Mouse (Mus musculus): ENCODE measurements around the gene Mrc2. TPM values are rescaled to one million over a fixed set of nuclear protein-coding genes. Genes with fewer than 3 reads are reported as not detected.

The Mrc2 gene
- total and polyA plus RNA-seq, 3 experiments, result under 0.01 to 0.10 (median 0.09) TPM

DNA sequence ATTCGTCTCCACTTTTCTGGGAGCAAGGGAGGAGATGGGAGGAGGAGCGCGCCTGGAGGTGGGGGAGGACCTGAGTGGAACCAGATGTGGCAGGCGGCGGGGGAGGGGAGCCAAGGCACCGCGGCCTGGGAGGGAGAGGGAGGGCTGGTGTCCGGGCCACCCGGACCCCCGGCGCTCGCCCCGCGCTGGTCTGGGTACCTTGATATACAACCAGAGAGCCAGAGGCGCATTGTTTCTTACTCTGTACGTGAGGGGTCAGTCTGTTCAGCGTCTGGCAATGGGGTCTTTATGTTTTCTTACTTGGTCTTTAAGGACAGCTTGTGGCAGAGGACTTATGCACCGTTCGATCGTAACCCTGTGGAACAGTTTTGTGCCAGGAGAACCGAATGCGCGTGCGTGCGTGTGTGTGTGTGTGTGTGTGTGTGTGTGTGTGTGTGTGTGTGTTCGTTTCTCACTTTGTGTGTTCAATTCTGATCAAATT lies 698 bp downstream of the Mrc2 start:
- dilution Hi-C loops (cut with MboI; ENCODE audit: extremely low pct_ligation_motif_present, extremely low pct_unique_long_range_greater_than_20kb, low sequenced_read_pairs), result no loop called here
- H3K79me2 ChIP-seq (replicated peaks; ENCODE audit: control insufficient read depth, extremely low read depth, insufficient read depth, poor library complexity, severe bottlenecking), result no peaks in the 10 kb centered on the region
- in situ Hi-C loops (cut with MboI; ENCODE audit: low pct_ligation_motif_present, low pct_unique_long_range_greater_than_20kb, low sequenced_read_pairs), result no loop called here
- H3K4me2 ChIP-seq (ENCODE audit: insufficient read depth, low read depth, poor library complexity, severe bottlenecking), result no peak overlapping the region
- DNase-seq (ENCODE audit: extremely low read depth), result no peak
- H3K27me3 ChIP-seq (replicated peaks), result no peaks in the 10 kb centered on the region
- H3K9me3 ChIP-seq (replicated peaks; ENCODE audit: low read length), result no peaks in the 10 kb centered on the region
- H3K4me3 ChIP-seq (replicated peaks in 1 of 3; ENCODE audit: low read depth in 2 of 3, low read length in 2 of 3, poor library complexity in 1 of 3), result no peak overlapping the region
- TF ChIP-seq CHD1 (IDR thresholded peaks at IDR 0.05; ENCODE audit: low read depth, low read length), result no peak
- no peak for TF ChIP-seq EP300 (IDR thresholded peaks at IDR 0.05; ENCODE audit: low read length)
- no peak for TF ChIP-seq NELFE (IDR thresholded peaks at IDR 0.05; ENCODE audit: low read depth, low read length)
- no peak for TF ChIP-seq ZC3H11A (IDR thresholded peaks at IDR 0.05; ENCODE audit: low read depth, low read length)
- no peak for TF ChIP-seq MYC (IDR thresholded peaks at IDR 0.05; ENCODE audit: low read depth, low read length)
- TF ChIP-seq ZMIZ1 (IDR thresholded peaks at IDR 0.05; ENCODE audit: low read depth, low read length), result no peak
- no peak for TF ChIP-seq ZNF384 (IDR thresholded peaks at IDR 0.05; ENCODE audit: low read depth, low read length)
- no peak for TF ChIP-seq E2F4 (IDR thresholded peaks at IDR 0.05; ENCODE audit: insufficient replicate concordance, low read depth, low read length)
- no peak for TF ChIP-seq TCF12 (IDR thresholded peaks at IDR 0.05; ENCODE audit: low read depth, low read length)
- TF ChIP-seq TBP (conservative IDR thresholded peaks at IDR 0.05; ENCODE audit: low read depth, low read length), result no peak
- TF ChIP-seq NRF1 (IDR thresholded peaks at IDR 0.05; ENCODE audit: low read depth, low read length), result no peak
- TF ChIP-seq KAT2A (IDR thresholded peaks at IDR 0.05; ENCODE audit: insufficient replicate concordance, low read length), result no peak
- TF ChIP-seq RCOR1 (conservative IDR thresholded peaks at IDR 0.05; ENCODE audit: low read depth, low read length), result no peak
- no peak for TF ChIP-seq RAD21 (IDR thresholded peaks at IDR 0.05; ENCODE audit: low read depth, low read length)
- no peak for TF ChIP-seq ZKSCAN1 (IDR thresholded peaks at IDR 0.05; ENCODE audit: borderline replicate concordance, low read depth, low read length)
- H3K4me1 ChIP-seq (ENCODE audit: control insufficient read depth in 1 of 2, insufficient read depth in 2 of 2), result peaks cover 0 to 8% of the 10 kb centered on the region in 2 experiments; a peak in 3 of 4 replicates
- H3K9ac ChIP-seq (ENCODE audit: insufficient read depth, low read depth), result no peak overlapping the region
- no peak overlapping the region for H3K27ac ChIP-seq (ENCODE audit: insufficient read depth, low read depth)
- H3K36me3 ChIP-seq (replicated peaks in 1 of 2; ENCODE audit: control insufficient read depth in 1 of 2, insufficient read depth in 1 of 2, low read length in 1 of 2), result peaks cover 6 to 43% of the 10 kb centered on the region in 2 experiments

DNA sequence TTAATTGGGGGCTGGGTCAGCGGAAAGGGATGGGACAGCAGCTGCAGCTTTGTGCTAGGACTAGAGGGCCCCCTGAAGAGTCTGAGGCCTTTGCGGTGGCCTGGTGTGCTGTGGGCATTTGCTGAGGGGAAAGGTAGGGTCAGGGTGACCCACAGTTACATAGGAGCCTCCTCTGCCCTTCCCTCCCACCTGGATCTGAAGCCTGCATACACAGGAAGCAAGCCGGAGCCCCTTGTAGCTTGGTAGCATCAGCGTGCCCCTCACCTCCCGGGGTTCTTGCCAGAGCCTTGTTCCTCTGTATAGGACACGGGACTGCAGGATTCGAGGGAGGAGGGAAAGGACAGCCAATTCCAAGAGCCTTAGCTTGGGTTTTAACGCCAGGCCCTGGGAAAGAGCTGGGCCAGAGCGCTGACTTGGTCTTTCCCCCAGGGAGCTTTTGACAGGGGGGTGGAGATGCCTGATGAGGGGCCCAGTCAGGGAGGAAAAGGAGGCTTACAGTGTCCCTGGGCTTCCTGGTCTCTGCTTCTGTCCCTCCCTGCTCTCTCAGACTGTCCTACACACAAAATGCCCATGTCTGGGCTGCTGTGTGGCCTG lies 1.6 kb downstream of the Mrc2 start:
- no peaks in the 10 kb centered on the region for H3K27me3 ChIP-seq (replicated peaks)
- H3K9ac ChIP-seq (ENCODE audit: insufficient read depth, low read depth), result no peak overlapping the region
- no peak overlapping the region for H3K27ac ChIP-seq (ENCODE audit: insufficient read depth, low read depth)
- dilution Hi-C loops (cut with MboI; ENCODE audit: extremely low pct_ligation_motif_present, extremely low pct_unique_long_range_greater_than_20kb, low sequenced_read_pairs), result no loop called here
- H3K79me2 ChIP-seq (replicated peaks; ENCODE audit: control insufficient read depth, extremely low read depth, insufficient read depth, poor library complexity, severe bottlenecking), result no peaks in the 10 kb centered on the region
- H3K4me1 ChIP-seq (ENCODE audit: control insufficient read depth in 1 of 2, insufficient read depth in 2 of 2), result peaks cover 0 to 8% of the 10 kb centered on the region in 2 experiments; a peak in 3 of 4 replicates
- TF ChIP-seq ZNF384 (IDR thresholded peaks at IDR 0.05; ENCODE audit: low read depth, low read length) (no peak), MYC (IDR thresholded peaks at IDR 0.05; ENCODE audit: low read depth, low read length) (no peak), NRF1 (IDR thresholded peaks at IDR 0.05; ENCODE audit: low read depth, low read length) (no peak), MAZ (IDR thresholded peaks at IDR 0.05; ENCODE audit: low read depth, low read length) (no peak), MAFK (IDR thresholded peaks at IDR 0.05; ENCODE audit: insufficient replicate concordance, low read length) (no peak), POLR2AphosphoS2 (IDR thresholded peaks at IDR 0.05; ENCODE audit: low read depth, low read length) (no peak), CHD1 (IDR thresholded peaks at IDR 0.05; ENCODE audit: low read depth, low read length) (no peak), MAX (IDR thresholded peaks at IDR 0.05; ENCODE audit: low read length) (no peak), ZC3H11A (IDR thresholded peaks at IDR 0.05; ENCODE audit: low read depth, low read length) (no peak), ZKSCAN1 (IDR thresholded peaks at IDR 0.05; ENCODE audit: borderline replicate concordance, low read depth, low read length) (no peak), HCFC1 (IDR thresholded peaks at IDR 0.05; ENCODE audit: low read depth, low read length) (no peak), MXI1 (IDR thresholded peaks at IDR 0.05; ENCODE audit: low read depth, low read length) (no peak), ETS1 (conservative IDR thresholded peaks at IDR 0.05; ENCODE audit: low read depth, low read length) (no peak), POLR2A (IDR thresholded peaks at IDR 0.05; ENCODE audit: low read depth, low read length) (no peak), CHD2 (IDR thresholded peaks at IDR 0.05; ENCODE audit: low read length) (no peak), NELFE (IDR thresholded peaks at IDR 0.05; ENCODE audit: low read depth, low read length) (no peak), IRF4 (IDR thresholded peaks at IDR 0.05; ENCODE audit: low read depth, low read length) (no peak), BHLHE40 (IDR thresholded peaks at IDR 0.05; ENCODE audit: low read depth, low read length) (no peak), EP300 (IDR thresholded peaks at IDR 0.05; ENCODE audit: low read length) (no peak), E2F4 (IDR thresholded peaks at IDR 0.05; ENCODE audit: insufficient replicate concordance, low read depth, low read length) (no peak)
- no peaks in the 10 kb centered on the region for H3K9me3 ChIP-seq (replicated peaks; ENCODE audit: low read length)
- peaks cover 5 to 37% of the 10 kb centered on the region in 2 experiments for H3K36me3 ChIP-seq (replicated peaks in 1 of 2; ENCODE audit: control insufficient read depth in 1 of 2, insufficient read depth in 1 of 2, low read length in 1 of 2)
- in situ Hi-C loops (cut with MboI; ENCODE audit: low pct_ligation_motif_present, low pct_unique_long_range_greater_than_20kb, low sequenced_read_pairs), result no loop called here
- no peak overlapping the region for H3K4me2 ChIP-seq (ENCODE audit: insufficient read depth, low read depth, poor library complexity, severe bottlenecking)
- H3K4me3 ChIP-seq (replicated peaks in 1 of 3; ENCODE audit: low read depth in 2 of 3, low read length in 2 of 3, poor library complexity in 1 of 3), result no peak overlapping the region
- no peak for DNase-seq (ENCODE audit: extremely low read depth)
